Mouse (Mus musculus) liver, postnatal 0 days (tissue): ENCODE data around the gene Cyp4f15.

Source experiments
- CTCF ChIP-seq: sonication (generic); IDR thresholded peaks from 2 replicates; pipeline ENCODE4 v1.5.1; 2016; ENCODE audit warnings: antibody characterized with exemption, low read depth
- EP300 ChIP-seq: IDR thresholded peaks from 2 replicates; pipeline ENCODE4 v1.6.1; 2016; ENCODE audit warnings: antibody characterized with exemption, low read depth, mild to moderate bottlenecking

GRCm38 (mm10) chr17:32658246-32658645 is 27.2 kb upstream of the Cyp4f15 start:
- TF ChIP-seq CTCF (no peak), EP300 (no peak)
